Mouse (Mus musculus) spleen, adult 12 weeks (tissue): ENCODE data around the gene Fkbp7.

Experiments used
- DNase-seq: peaks from one replicate; pipeline ENCODE4 v3.0.0; 2022; ENCODE audit warnings: low spot score

The Fkbp7 gene

DNA sequence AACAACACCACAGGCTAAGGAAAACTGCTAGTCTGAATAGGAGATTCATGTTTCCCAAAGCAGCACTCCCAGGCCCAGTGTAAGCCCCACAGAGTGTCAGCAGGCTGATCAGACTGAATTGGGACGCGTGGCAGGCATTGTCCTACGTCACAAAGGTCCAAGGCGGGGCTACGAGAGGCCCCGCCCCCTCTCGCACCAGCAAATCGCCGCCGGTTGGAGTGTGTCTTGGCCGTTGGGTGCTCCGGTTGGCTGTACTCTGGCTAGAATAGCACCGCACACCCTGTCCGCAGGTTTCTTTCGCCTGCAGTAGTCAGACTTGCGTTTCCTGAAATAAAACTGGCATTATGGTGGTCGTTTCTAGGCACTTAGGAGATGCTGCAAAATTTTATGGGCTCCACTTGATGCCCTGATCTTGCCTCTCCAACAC is at the start of gene Fkbp7:
Fkbp7 (minus strand) TSS at position 151 of the 427 bp plus-strand sequence.
- DNase-seq, result peak; percentile 77

DNA sequence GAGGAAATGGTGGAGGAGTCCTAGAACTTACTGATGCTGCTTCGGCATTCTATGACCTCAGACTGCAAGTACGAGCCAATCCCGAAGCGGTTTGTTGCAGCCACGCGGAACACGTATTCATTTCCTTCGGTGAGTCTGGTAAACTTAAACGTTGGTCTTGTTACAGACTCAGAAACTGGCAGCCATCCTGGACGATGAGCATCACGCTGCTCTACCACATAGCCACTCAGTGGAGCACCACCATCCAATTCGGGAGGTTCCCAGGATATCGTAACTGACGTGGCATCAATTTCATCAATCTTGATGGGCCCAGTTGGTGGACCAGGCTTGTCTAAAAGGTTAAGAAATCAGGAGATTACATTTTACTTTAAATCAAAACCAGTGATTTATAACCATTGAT is 46.7 kb upstream of the Fkbp7 start:
- DNase-seq, result no peak

DNA sequence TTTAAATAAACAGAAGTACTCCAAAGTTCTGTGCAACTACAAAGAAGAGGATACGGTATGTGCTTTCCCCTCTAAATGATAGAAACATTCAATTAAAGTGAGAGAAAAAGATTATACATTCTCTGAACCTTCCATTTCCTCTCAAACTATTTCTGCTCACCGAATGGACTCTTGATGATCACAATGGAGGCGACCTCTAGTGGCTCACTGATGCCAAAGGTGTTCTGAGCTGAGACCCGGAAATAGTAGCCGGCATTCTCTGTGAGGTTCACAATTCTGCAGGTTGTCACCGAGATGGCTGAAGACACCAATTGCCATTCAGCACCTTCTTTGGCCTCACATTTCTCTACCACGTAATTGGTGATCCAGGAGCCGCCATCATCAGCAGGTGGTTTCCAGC is 42.1 kb upstream of the Fkbp7 start:
- no peak for DNase-seq

DNA sequence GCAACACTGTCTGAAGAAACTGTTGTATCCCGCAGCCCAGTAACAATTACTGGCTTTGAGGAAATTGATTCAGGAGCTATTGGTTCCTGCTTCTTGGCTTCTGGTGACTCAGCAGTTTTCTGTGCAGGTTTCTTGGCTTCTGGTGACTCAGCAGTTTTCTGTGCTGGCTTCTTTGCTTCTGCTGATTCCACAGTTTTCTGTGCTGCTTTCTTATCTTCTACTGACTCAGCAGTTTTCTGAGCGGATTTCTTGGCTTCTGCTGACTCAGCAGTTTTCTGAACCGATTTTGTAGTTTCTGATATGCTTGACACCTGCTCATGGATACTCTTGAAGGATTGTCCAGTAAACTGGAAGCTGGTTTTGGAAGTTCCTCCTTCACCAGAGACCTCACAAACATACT is 35.6 kb upstream of the Fkbp7 start:
- DNase-seq, result no peak

DNA sequence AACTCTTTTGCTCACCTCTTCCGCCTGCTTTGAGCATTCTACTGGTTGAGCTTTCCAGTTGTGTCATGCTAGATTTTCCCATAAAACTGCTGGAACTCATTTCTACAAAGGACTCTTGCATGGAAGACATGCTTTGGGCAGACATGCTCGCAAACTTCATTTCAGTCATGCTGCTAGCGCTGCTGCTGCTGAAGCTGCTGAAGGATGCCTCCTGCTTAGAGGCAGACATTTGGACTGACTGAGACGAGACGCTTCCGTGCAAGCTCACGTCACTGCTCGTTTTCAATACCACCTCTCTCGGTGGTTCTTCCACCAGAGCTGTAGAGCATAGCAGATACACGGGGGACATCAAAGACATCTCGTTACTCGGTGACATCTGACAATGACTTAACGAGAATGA is 32.7 kb upstream of the Fkbp7 start:
- DNase-seq, result no peak

DNA sequence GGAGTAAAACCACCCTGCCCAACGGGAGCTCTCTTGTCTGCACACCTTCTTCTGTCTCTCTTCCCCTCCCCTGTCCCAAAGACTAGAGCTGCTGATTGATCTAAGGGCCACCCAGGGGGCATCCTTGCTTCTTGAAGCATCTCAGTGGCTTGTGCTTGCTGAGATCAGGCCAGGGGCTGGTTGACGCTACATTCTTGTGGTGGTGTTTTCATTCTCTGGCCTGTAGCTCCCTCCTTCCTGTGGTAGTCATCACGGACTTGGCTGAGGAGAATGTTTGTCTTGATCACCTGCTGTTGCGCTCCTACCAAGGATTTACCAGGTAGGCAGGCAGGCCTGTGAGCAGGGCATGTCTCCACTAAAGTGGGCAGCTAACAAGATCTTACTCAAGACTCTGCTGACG is 29.8 kb upstream of the Fkbp7 start:
- DNase-seq, result no peak

DNA sequence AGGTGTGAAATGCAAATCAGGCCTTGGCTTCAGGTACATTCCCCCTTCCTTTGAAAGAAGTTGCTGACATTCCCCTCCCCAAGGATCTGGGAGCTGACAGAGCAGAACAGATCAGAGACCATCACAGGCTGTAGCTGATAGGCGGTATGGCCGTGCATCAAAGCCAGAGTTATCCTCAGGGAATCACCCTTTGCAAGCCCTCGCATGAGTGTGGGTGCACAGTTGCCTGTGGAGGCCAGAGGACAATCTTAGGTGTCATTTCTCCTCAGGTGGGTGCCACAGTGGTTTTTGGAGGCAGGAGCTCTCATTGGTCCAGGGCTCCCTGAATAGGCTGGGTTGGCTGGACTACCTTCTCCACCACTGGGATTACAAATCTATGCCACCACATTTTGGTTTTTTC is 29.3 kb upstream of the Fkbp7 start:
- no peak for DNase-seq

DNA sequence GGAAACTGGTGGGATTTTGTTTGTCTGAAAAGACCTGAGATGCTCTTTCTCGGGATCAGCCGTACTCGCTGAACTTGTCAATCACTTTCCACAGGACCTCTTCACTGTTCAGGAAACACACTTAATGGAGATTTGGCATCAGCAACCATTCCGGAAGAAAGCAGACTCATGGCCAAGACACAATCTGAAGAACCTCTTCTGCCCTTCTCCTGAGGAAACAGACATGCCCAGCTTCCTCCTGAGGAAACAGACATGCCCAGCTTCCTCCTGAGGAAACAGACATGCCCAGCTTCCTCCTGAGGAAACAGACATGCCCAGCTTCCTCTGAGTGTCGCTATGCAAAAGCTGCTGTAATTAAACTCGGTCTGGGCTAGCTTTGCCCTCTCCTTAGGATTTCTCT is 22.4 kb upstream of the Fkbp7 start:
- DNase-seq, result no peak

DNA sequence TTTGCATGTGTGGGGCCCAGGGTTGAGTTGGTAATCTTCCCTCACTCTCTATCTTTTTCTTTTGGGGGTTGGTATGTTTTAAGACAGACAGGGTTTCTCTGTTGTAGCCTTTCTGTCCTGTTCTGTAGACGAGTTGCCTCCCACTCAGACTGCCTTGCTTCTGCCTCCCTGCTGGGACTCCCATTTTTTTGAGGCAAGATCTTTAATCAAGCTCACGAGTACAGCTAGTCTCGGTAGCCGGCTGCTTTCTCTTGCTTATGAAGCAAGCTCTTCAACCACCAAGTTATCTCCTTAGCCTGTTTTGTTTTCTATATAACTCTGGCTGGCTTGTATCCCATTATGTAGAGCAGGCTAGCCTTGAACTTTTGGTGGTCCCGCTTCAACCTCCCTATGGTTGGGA is 20.8 kb upstream of the Fkbp7 start:
- no peak for DNase-seq

DNA sequence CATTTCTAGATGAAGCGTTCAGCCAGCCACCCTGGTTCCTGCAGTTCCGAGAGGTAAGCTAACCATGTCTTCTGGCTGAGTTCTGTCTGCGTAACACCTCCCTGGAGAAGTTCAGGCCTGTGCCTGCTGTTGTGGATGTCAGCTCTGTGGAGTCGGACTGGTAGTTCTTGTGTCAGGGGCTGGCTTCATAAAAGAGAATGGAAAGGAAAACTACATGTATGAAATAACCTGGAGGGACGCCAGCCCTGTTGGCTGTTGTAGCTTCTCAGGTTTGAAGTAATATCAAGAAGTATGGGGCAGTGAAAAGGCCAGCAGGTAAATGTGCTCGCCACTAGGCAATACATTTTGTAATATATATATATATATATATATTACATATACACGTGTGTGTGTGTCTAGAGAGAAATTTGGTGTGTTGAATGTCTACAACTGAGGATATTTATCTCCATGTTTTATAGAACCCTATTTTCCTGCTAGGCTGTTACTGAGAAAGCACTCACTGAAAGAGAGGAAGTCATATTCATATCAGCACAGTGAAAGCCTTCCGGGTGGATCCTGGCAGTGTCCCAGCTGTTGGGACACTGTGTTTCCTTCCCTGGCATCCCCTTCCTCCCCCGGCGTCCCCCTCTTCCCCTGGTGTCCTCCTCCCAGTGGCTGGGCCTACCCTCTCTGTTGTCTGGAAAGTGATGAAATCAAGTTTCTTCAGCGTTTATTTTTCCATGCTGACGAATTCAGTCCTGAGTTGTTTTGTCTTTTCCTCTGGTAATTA is 17.7 kb upstream of the Fkbp7 start:
- no peak for DNase-seq

DNA sequence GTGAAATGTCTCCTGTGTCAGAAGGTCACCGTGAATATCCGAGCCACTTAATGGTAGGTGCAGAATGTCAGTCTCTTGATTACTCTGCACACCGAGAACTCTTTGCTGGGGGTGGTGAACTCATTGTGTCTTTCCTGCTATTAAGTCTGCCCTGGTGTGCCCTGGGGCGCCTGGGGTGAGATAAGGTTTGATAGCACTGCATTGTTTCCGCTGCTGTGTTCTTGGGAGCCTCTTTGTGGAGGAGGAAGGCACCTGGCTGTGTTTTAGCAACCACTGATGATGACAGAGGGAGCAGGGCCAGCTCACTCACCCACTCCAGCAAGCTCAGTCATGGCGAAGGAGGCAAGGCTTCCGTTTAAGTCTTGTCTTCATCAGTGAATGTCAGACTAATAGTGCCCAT is 15.2 kb upstream of the Fkbp7 start:
- no peak for DNase-seq

DNA sequence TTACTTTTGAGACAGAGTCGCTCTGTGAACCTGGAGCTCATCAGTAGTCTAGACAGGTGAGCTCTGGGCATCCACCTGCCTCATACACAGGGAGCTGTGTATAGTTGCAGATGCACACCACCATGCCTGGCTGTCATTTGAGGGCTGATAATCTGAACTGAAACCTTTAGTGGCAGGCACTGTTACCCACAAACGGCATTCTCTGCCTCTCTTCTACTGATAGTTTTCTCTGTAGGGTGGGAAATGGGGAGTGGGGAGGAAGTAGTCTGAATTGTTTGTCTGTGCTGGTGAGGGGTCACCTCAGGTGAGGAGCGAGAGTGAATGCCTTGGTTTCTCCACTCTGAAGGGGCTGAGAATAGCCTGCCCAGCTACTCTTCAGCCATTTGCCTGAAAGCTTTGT is 14.7 kb upstream of the Fkbp7 start:
- DNase-seq, result no peak

DNA sequence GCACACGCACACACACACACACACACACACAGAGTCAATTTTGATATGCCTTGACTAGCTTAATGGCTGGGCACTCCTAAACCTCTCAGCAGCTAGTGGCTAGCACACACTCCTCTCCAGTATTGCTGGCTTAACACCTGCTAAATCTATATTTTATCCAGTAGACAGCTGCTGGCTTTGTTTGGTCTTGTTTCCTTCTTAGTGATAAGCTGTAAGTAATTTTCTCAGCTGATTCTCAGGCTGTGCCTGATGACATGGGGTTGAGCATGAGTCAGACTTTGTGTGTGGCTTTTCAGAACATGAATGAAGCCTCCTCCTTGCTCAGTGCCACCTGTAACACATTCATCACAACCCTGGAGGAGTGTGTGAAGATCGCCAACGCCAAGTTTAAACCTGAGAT is 14.1 kb upstream of the Fkbp7 start:
- DNase-seq, result no peak

DNA sequence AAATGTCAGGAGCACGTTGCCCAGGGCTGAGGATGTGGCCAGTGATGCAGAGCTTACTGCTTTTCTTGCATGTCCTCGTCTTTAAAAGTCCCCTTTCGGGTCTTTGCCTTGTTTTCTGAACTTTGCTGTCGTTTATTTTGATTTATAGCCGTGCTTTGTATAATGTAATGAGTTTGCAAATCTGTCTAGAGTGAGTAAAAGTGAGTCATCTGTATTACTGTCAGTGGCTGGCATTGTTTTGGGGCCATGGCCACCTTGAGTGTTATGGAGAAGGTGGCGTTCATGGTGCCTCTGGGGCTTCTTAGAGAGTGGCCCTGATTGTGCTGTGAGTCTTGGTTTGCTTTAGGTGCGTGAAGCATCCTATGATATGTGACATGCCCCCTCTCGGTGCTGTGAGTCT is 9.4 kb upstream of the Fkbp7 start:
- no peak for DNase-seq

DNA sequence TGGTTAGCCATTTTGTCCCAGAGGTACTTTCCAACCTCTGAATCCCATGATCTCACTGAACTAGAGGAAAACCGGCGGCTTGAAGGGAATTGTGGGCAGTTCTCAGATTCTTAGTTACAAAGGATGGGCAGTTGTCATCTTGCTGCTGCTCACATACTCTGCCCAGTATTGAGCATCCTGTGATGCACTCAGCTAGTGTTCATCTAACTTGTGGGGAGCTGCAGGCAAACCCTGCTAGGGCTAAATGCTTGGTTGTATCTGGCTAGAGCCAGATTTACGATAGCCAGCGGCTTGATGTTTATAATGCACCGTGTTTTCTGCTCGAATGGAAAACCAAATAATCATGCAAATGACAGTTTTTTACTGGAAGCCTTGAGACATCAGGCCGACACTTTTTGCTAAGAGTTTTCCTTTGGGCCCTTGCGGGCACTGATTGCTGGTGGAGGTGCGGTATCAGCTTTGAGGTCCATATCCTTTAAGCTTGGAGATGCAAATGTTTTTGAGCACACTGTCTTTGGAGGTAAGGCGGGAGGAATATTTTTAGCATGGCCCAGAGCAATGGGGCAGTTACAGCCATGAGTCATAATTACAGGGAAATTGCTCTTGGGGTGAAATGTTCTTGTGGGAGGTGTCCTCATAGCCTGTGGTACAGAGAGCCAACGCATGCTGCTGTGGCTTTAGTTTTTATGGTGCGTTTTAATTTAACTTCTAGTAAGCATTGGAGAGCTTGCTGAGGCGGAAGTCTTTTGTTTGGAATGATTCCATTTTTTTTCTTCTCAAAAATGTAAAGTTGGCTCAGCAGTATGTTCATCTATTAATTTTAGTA is 3.7 kb upstream of the Fkbp7 start:
- no peak for DNase-seq

DNA sequence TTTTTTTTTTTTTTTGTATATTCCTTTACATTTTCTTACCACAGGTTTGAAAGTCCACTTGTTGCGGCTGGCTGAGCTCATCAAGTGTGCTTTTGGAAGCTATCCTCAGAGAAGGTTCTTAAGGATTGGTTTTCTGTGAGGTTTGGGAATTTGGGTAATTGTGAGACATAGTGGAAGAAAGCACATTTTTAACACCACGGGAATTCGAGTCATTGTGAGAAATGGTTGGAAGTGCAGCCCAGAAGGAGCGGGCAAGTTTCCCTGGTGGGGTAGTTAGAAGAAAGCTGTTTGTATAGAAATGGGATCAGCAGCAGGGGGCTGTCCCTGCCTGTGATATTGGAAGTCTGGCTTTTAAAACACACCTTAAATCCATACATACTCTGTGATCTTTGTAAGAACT is 3.0 kb upstream of the Fkbp7 start:
- no peak for DNase-seq

DNA sequence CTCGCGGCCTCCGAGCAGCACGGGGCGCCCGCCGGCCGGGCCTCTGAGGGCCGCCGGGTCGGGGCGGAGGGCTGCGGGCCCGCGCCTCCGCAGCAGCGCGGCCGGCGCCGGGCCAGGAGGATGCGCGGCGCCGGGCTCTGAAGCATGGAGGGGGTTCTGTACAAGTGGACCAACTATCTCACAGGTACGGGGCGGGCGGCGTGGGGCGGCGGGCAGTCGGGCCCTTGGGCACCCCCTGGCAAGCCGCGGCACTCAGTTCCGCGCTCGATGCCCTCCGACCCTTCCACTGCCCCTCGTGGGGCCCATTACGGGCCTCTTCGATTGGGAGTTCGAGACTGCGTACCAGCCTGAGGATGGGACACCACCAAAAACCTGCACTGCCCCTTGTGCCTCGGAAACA is 2.5 kb upstream of the Fkbp7 start:
- no peak for DNase-seq

DNA sequence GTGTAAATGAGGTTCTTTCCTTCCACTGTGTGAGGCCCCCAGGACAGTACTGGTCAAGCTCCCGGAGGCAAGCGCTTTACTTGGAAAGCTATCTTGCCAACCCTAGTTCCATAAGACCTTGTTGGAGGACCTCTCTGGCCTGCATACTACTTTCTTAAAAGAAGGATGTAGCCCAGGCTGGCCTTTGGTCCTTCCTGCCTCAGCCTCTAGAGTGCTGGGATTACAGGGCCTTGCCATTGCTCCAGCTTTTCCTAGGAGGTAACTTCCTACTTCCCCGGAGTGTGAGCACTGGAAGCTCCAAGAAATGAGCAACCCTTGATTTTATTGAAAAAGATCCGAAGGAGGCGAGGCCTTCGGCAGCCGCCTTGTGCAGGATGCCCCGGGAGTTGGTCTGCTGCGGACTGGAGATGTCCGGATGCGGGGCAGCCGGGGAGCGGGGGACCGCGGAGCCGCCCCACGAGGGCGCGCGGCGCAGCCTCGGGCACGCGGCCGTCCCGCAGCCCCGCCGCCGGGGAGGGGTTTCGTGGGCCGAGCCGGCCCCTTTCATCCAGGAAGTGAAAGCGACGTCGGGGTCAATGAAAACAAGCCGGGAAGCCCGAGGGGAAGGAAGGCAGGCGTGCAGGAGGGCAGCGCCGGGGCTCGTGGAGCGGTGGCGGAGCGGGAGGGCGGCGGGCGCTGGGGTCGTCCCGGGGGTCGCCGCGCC is 2.0 kb upstream of the Fkbp7 start, which contains the start of gene Plekha3:
Plekha3 (plus strand) TSS at position 557 of the 703 bp plus-strand sequence.
- DNase-seq, result peak; percentile 55

DNA sequence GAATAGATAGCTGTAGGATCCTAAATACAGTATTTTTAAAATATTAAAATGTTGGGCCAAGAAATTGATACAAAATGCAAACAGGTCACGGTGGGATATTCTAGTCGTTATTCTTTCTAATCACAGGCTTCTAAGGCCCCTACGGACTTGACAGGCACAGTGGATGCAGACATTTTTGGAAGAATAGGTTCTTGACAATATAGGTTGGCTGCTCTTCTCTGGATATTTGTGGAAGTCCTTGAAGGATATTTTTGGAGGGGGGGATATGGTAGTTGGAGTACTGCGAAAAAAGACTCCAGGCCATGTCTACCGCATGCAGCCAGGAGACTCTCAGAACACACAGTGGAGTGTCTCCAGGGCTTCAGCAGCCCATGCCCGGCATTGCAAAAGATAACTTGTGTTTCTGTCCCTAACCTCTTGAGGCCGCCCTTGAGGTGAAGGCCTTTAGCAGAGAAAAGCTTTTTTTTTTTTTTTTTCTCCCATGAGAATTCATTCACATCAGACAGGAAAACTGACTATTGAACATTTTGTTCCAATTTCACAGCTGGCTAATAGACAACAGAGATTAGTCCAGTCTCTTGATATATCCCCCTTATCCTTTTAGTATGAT is 661 bp upstream of the Fkbp7 start:
- peak; percentile 18 for DNase-seq

DNA sequence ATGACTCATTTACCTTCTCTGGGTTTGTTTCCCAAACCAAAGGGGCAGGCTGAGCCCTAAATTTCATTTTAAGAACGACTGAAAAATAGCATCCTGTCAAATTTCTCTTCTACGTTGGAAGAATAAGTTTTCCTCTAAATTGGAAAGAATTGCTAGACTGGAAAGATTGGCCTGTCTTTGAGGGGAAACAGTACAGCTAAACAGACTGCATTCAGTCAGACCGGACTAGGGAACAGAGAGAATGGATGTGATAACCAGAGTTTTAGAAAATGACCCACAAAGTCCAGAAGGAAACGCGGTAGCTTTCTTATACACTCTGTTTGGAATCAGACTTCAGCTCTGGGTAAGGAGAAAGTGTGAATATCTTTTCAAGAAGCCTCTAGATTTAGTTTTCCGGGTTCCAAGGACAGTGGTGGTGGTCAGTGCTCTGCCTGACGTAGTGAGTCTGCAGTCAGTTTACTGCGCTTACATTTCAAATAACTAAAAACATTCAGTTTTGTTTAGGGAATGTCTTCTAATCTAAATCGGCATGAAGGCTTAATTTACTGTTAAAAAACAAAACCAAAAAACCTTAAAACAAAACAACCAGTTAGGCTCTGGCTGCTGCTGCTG is 676 bp downstream of the Fkbp7 start:
- DNase-seq, result no peak

DNA sequence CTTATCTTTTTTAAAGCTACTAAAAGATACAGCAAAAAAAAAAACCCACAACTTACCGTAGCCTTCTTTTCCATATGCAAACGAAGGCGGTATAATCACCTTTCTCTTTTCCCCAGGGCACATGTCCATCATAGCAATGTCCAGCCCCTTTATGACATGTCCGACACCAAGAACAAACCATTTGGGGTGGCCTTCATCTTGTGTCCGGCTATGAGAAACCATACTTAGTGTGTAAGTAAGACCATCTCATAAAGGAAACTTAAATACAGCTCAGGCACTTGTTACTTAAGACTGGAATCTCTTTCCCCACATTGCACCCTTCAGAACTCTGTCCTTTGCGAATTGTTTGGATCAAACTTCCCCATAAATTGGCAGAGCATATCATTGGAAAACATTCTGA is 1.3 kb downstream of the Fkbp7 start:
- no peak for DNase-seq

DNA sequence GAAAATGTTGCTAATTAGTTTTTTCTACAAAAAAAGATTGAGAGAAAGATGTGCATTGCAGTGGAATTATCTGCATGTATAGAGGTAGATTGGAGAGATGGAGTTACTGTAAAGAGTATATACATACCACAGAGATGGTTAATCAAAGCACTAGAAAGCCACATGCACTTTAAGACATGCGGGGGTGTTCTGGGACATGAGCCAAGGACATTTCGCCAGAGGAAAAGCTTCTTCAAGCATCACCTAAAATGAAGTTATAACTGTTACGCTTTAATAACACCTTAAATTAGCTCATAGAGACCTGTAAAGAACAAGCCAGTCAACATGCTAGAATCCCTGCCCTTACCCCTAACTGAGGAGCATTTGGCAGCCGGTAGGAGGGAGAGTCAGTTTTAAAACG is 5.7 kb downstream of the Fkbp7 start:
- no peak for DNase-seq
